Mouse (Mus musculus) left cerebral cortex, postnatal 36 days (tissue): ENCODE measurements around the gene Scaf4. TPM values are rescaled to one million over a fixed set of nuclear protein-coding genes. Genes with fewer than 3 reads are reported as not detected.
"Not testable (repeated sequence)": the region's sequence is repeated elsewhere in the genome, so short reads cannot be mapped to it uniquely, and the experiment has no call there.

ENCODE experiments used
- DNase-seq, 2 experiments: peaks; one replicate each; pipeline ENCODE4 v3.0.0; 2021 to 2022; ENCODE audit warnings: low spot score in 2 of 2, mixed read lengths in 1 of 2
- intact Hi-C: fragments of 180-260 bp; cut with DNase I; formaldehyde crosslinking; loops from one replicate; pipeline ENCODE4 v1.15.1; 2025
- total RNA-seq, 2 experiments: library from RNA; stranded (reverse); gene quantifications; 2 replicates each; pipeline ENCODE4 v1.2.3; 2021

Gene Scaf4
- total RNA-seq, 2 experiments from 2014 or later, result 35.0 to 58.2 TPM

GRCm38 (mm10) chr16:90251256-90251655 lies 33.0 kb downstream of the Scaf4 start:
- DNase-seq, intact Hi-C loops: not testable (repeated sequence)

- DNase-seq, result no peak
- intact Hi-C loops, result no loop called here
These were observed 34.2 kb downstream of the Scaf4 start for GRCm38 (mm10) chr16:90250099-90250498.

GRCm38 (mm10) chr16:90242426-90243304 lies 41.6 kb downstream of the Scaf4 start:
- intact Hi-C loops, result no loop called here

GRCm38 (mm10) chr16:90241875-90242274 lies 42.4 kb downstream of the Scaf4 start:
- intact Hi-C loops, result no loop called here
- no peak for DNase-seq

More at GRCm38 (mm10) chr16:90242426-90243304, 41.6 kb downstream of the Scaf4 start:
- no peak for DNase-seq

- DNase-seq, result no peak
- intact Hi-C loops, result no loop called here
These were observed 45.1 kb downstream of the Scaf4 start for GRCm38 (mm10) chr16:90239128-90239746.

- intact Hi-C loops, result no loop called here
- no peak for DNase-seq
These were observed 49.1 kb downstream of the Scaf4 start for GRCm38 (mm10) chr16:90235188-90235587.

GRCm38 (mm10) chr16:90234617-90235016 lies 49.7 kb downstream of the Scaf4 start:
- no peak for DNase-seq
- intact Hi-C loops, result no loop called here

GRCm38 (mm10) chr16:90233702-90234101 lies 50.6 kb downstream of the Scaf4 start:
- intact Hi-C loops, result no loop called here
- DNase-seq, result no peak

- intact Hi-C loops, result no loop called here
- DNase-seq, result no peak
These were observed 53.0 kb downstream of the Scaf4 start for GRCm38 (mm10) chr16:90231302-90231701.

- intact Hi-C loops, result no loop called here
- no peak for DNase-seq
These were observed 54.4 kb downstream of the Scaf4 start for GRCm38 (mm10) chr16:90229897-90230296.

GRCm38 (mm10) chr16:90221441-90222070 lies 62.7 kb downstream of the Scaf4 start:
- intact Hi-C loops, result no loop called here
- DNase-seq, result no peak

- intact Hi-C loops, result no loop called here
- DNase-seq, result peak in 1 of 2 experiments; percentile 54
These were observed 63.3 kb downstream of the Scaf4 start for GRCm38 (mm10) chr16:90220892-90221431.

- DNase-seq, result peak; percentile 92 to 93
- intact Hi-C loops, result no loop called here
These were observed 64.0 kb downstream of the Scaf4 start, which contains the start of gene Sod1 for GRCm38 (mm10) chr16:90220026-90220891. Sod1 (plus strand) TSS chr16:90220754.

GRCm38 (mm10) chr16:90219445-90219844 lies 64.9 kb downstream of the Scaf4 start:
- DNase-seq, intact Hi-C loops: not testable (repeated sequence)

GRCm38 (mm10) chr16:90217926-90218325 lies 66.4 kb downstream of the Scaf4 start:
- no peak for DNase-seq
- intact Hi-C loops, result no loop called here

- intact Hi-C loops, result no loop called here
- DNase-seq, result no peak
These were observed 66.9 kb downstream of the Scaf4 start for GRCm38 (mm10) chr16:90217356-90217755.

GRCm38 (mm10) chr16:90216414-90216813 lies 67.9 kb downstream of the Scaf4 start:
- no peak for DNase-seq
- intact Hi-C loops, result no loop called here

- intact Hi-C loops, DNase-seq: not testable (repeated sequence)
These were observed 68.4 kb downstream of the Scaf4 start for GRCm38 (mm10) chr16:90215879-90216278.
